Mouse (Mus musculus) hindbrain, embryonic 14.5 days (tissue): ENCODE measurements around the gene Mst1. TPM values are rescaled to one million over a fixed set of nuclear protein-coding genes. Genes with fewer than 3 reads are reported as not detected.

ENCODE experiments used
- ATAC-seq: fragments of 200-750 bp; cut with Nextera tagmentation; 2 replicates; pipeline ENCODE4 v1.8.0; 2017; ENCODE audit warnings: moderate number of reproducible peaks, mild to moderate bottlenecking, moderate TSS enrichment, moderate library complexity; ENCODE audit not compliant: low FRiP score
- DNase-seq: peaks from one replicate; pipeline ENCODE4 v3.0.0-alpha.2; 2015; ENCODE audit warnings: low spot score
- H3K27ac ChIP-seq: fragments of 300-500 bp; sonication (generic); 2 replicates; pipeline ENCODE4 v1.5.1; 2014; ENCODE audit warnings: mild to moderate bottlenecking, moderate library complexity
- H3K27me3 ChIP-seq: fragments of 300-500 bp; sonication (generic); 2 replicates; pipeline ENCODE4 v1.6.1; 2014; ENCODE audit warnings: mild to moderate bottlenecking, low read length, mixed read lengths; ENCODE audit not compliant: control insufficient read depth, insufficient read depth
- H3K36me3 ChIP-seq: fragments of 300-500 bp; sonication (generic); replicated peaks from 2 replicates; pipeline ENCODE4 v1.6.1; 2014; ENCODE audit not compliant: control insufficient read depth, insufficient read depth
- H3K4me1 ChIP-seq: fragments of 300-500 bp; sonication (generic); replicated peaks from 2 replicates; pipeline ENCODE4 v1.6.1; 2014; ENCODE audit warnings: antibody characterized with exemption, low read length, mixed read lengths; ENCODE audit not compliant: control insufficient read depth, insufficient read depth
- H3K4me2 ChIP-seq: fragments of 300-500 bp; sonication (generic); replicated peaks from 2 replicates; pipeline ENCODE4 v1.6.1; 2014; ENCODE audit warnings: mild to moderate bottlenecking, moderate library complexity
- H3K4me3 ChIP-seq: fragments of 300-500 bp; sonication (generic); replicated peaks from 2 replicates; pipeline ENCODE4 v1.5.1; 2014; ENCODE audit warnings: mild to moderate bottlenecking, low read length
- H3K9ac ChIP-seq: fragments of 300-500 bp; sonication (generic); 2 replicates; pipeline ENCODE4 v1.6.1; 2014
- H3K9me3 ChIP-seq: fragments of 300-500 bp; sonication (generic); 2 replicates; pipeline ENCODE4 v1.6.1; 2016; ENCODE audit warnings: low read length; ENCODE audit not compliant: control insufficient read depth
- WGBS: fragments of 180-500 bp; shearing (Covaris S2); extraction: QIAGEN DNeasy Blood & Tissue Kit; methylation state at CpG from one replicate; pipeline ENCODE4 v1.1.7; 2014; 5-methylcytosine and 5-hydroxymethylcytosine counted together
- polyA plus RNA-seq: library from polyadenylated mRNA; unstranded; fragments of >200 nt; fragmentation: Nextera tagmentation; extraction: Ambion mirVana; gene quantifications from 2 replicates; pipeline ENCODE4 v1.2.1, GENCODE M21; 2014

Gene Mst1
- polyA plus RNA-seq, 1 experiment from 2014 or later: not detected

DNA sequence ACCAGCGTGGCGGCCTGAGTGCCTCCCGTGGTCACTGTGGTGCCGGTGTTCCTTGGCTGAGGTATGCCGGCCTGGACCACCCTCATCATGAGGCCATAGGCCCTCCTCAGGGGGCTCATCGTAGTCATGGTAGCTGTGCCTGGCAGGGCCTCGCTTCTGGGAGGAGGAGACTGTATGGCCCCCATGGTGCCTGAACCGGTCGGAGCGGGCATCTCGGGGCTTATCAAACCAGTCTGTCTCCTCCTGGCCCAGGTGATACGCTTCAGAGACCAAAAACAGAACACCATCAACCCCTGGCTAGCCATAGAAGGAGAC lies 25.3 kb downstream of the Mst1 start:
- ATAC-seq: no peak

DNA sequence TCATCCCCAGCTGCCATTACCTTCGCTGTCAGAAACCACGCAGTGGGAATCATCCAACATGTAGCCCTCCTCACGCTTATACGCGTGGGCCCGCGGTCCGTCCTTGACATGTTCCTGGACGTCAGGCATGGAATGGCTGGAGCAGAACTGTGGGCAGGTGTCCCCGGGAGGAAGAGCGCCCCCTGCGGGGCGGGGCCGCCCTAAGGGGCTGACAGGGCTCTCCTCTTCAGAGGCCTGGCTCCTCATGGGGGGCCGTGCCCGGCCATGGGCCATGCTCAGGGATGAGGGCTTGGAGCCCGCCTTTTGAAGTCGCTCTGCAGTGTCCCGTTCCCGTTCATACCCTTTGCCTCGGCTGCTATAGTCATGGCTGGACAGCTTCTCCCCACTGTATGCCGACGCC lies 25.9 kb downstream of the Mst1 start:
- Histone ChIP-seq H3K27me3 (no peaks in the 10 kb centered on the region), H3K4me1 (peaks cover 3% of the 10 kb centered on the region; the same call in 1 of the 2 replicates), H3K27ac (no peak overlapping the region), H3K9me3 (no peaks in the 10 kb centered on the region), H3K4me3 (no peak overlapping the region), H3K4me2 (no peak overlapping the region), H3K36me3 (peaks cover 77% of the 10 kb centered on the region), H3K9ac (no peak overlapping the region)
- DNase-seq (no peak), ATAC-seq (no peak)
- 91% methylated on average over 23 of the region's 23 CpGs for WGBS

More for the DNA sequence above, 25.3 kb downstream of the Mst1 start:
- no peak overlapping the region for H3K4me3 ChIP-seq
- no peak for DNase-seq
- peaks cover 3% of the 10 kb centered on the region; the same call in 1 of the 2 replicates for H3K4me1 ChIP-seq
- no peak overlapping the region for H3K9ac ChIP-seq
- no peak overlapping the region for H3K4me2 ChIP-seq
- WGBS: 63% methylated on average over 12 of the region's 12 CpGs
- H3K27me3 ChIP-seq: no peaks in the 10 kb centered on the region
- H3K36me3 ChIP-seq: peaks cover 74% of the 10 kb centered on the region
- no peak overlapping the region for H3K27ac ChIP-seq
- no peaks in the 10 kb centered on the region for H3K9me3 ChIP-seq

DNA sequence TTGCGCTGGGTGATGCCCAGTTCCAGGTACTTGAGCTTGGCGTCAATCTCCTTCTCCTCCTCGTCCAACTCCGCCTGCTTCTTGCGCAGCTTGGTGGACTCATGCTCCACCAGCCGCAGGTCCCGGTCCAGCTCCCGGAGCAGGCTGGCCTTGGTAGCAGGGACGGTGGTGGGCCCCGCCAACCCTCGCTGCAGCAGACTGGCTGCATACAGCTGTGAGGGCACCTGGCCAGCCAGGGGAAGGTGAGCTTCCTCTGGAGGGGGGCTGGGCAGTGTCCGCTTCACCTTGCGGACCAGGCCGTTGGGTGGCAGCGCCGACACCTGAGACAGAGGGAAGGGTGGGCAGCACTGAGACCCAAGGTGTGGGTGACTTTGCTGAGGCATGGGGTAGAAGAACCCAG lies 27.6 kb downstream of the Mst1 start:
- no peak overlapping the region for H3K4me3 ChIP-seq
- DNase-seq: no peak
- peaks cover 75% of the 10 kb centered on the region for H3K36me3 ChIP-seq
- whole genome bisulfite sequencing: 96% methylated on average over 16 of the region's 16 CpGs
- H3K27me3 ChIP-seq: no peaks in the 10 kb centered on the region
- H3K27ac ChIP-seq: no peak overlapping the region
- no peaks in the 10 kb centered on the region for H3K9me3 ChIP-seq
- H3K4me2 ChIP-seq: no peak overlapping the region
- ATAC-seq: no peak
- peaks cover 3% of the 10 kb centered on the region; the same call in 1 of the 2 replicates for H3K4me1 ChIP-seq
- H3K9ac ChIP-seq: no peak overlapping the region

DNA sequence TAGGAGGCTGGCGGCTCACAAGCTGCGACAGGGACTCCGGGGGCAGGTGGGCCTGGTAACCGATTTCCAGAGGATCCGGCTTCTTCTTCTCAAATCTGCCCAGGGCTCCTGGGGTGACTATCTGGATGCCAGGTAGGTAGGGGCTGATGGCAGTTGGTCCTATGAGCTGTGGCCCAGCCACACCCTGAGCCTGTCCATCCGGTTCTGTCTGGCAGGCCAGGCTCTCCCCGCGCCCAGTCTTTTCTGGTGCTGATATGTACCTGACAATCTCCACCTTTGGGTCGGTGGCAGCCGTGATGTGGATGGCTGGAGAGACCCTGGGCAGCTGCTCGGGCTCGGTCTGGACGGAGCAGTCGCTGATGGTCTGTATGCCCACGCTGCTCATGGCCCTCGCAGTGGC lies 29.9 kb downstream of the Mst1 start:
- no peaks in the 10 kb centered on the region; the same call in 1 of the 2 replicates for H3K4me1 ChIP-seq
- peaks cover 80% of the 10 kb centered on the region for H3K36me3 ChIP-seq
- no peak overlapping the region for H3K9ac ChIP-seq
- DNase-seq (no peak), ATAC-seq (no peak)
- no peaks in the 10 kb centered on the region for H3K27me3 ChIP-seq
- no peaks in the 10 kb centered on the region for H3K9me3 ChIP-seq
- H3K4me2 ChIP-seq: no peak overlapping the region
- no peak overlapping the region for H3K4me3 ChIP-seq
- 88% methylated on average over 16 of the region's 16 CpGs for WGBS
- H3K27ac ChIP-seq: no peak overlapping the region

DNA sequence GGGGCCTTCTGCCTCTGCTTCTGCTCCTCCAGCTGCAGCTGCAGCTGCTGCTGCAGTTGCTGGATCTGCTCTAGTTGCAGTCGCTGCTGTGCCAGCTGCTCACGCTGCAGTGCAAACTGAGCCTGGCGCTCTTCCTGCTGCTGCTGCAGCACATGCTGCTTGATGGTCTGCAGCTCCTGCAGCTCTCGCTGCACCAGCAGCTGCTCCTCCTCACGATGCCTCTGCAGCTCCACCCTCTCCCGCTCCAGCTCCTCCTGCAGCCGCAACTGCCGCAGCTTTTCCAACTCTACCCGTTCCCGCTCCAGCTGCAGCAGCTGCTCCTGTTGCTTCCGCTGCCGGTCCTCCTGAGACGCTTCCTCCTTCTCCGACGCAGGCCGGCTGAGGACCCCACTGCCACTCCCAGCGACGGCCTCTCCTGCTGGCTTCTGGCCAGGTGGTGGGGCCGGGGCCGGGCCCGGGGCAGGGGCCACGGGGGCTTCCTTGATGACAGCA lies 30.9 kb downstream of the Mst1 start:
- H3K9me3 ChIP-seq: no peaks in the 10 kb centered on the region
- 13% methylated on average over 22 of the region's 22 CpGs for WGBS
- no peak overlapping the region for H3K9ac ChIP-seq
- H3K27ac ChIP-seq: no peak overlapping the region
- H3K4me2 ChIP-seq: peak overlapping the region; percentile 24
- H3K36me3 ChIP-seq: peaks cover 80% of the 10 kb centered on the region
- no peaks in the 10 kb centered on the region; the same call in 1 of the 2 replicates for H3K4me1 ChIP-seq
- H3K4me3 ChIP-seq: no peak overlapping the region
- no peak for ATAC-seq
- H3K27me3 ChIP-seq: no peaks in the 10 kb centered on the region
- DNase-seq: no peak

DNA sequence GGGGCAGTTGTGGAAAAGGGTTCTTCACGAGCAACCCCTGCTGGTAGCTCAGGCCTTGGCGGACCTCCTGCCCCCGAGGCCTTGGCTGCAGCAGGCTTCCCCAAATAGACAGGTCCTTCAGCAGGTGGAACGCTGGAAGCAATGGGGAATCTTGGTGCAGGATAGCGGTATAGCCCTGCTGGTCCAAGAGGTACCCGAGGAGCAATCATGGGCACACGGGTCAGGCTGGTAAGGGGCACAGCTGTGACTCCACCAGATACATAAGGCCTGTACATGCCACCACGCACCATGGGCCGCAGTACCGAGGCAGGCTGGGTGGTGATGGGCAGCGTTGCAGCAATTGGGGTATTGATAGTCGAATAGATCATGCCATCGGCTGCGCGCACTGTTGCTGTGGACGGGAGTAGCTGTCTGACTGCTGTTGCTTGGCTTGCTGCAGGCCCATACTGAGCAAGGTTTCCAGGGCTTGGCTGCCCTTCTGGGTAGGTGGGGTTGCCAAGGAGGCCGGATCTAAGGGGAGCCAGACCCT lies 31.4 kb downstream of the Mst1 start:
- no peak overlapping the region for H3K27ac ChIP-seq
- H3K4me3 ChIP-seq: no peak overlapping the region
- H3K4me1 ChIP-seq: no peaks in the 10 kb centered on the region; the same call in 1 of the 2 replicates
- DNase-seq (no peak), ATAC-seq (no peak)
- peak overlapping the region; percentile 8; the same call in 1 of the 2 replicates for H3K9ac ChIP-seq
- H3K36me3 ChIP-seq: peaks cover 81% of the 10 kb centered on the region
- no peaks in the 10 kb centered on the region for H3K9me3 ChIP-seq
- peak overlapping the region; percentile 24 for H3K4me2 ChIP-seq
- WGBS: 72% methylated on average over 17 of the region's 17 CpGs
- H3K27me3 ChIP-seq: no peaks in the 10 kb centered on the region

DNA sequence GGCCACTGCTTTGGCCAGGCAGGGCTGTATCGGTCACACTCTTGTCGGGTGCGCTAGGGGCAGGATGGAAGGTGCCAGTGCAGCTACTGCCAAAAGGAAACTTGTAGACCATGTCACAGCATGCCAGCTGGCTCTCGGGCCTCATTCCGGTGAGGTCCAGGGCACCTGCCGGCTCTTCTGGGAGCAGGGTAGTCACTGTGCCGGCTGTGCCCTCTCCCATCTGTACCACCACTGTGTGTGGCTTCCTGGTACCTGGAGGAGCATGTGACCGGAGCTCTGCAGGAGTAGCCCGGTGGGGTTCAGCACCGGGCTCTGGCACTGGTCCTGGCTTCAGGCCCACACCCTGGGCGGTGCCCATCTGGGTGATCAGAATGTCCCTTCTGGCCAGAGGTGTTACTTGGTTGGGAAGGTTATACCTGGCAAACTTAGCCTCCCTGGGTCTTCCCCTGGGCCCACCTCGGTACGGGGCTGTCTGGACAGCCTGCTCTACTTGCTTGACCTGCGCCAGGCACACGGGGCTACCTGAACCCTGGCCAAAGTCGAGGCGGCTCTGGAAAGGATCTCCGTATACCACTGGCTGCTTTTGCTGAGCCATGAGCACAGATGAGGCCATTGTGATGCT lies 32.6 kb downstream of the Mst1 start:
- Histone ChIP-seq H3K4me2 (no peak overlapping the region), H3K27ac (no peak overlapping the region), H3K27me3 (no peaks in the 10 kb centered on the region), H3K4me3 (no peak overlapping the region), H3K9ac (no peak overlapping the region), H3K4me1 (no peaks in the 10 kb centered on the region; the same call in 1 of the 2 replicates), H3K9me3 (no peaks in the 10 kb centered on the region), H3K36me3 (peaks cover 76% of the 10 kb centered on the region)
- 92% methylated on average over 18 of the region's 18 CpGs for WGBS
- no peak for ATAC-seq
- DNase-seq: no peak

DNA sequence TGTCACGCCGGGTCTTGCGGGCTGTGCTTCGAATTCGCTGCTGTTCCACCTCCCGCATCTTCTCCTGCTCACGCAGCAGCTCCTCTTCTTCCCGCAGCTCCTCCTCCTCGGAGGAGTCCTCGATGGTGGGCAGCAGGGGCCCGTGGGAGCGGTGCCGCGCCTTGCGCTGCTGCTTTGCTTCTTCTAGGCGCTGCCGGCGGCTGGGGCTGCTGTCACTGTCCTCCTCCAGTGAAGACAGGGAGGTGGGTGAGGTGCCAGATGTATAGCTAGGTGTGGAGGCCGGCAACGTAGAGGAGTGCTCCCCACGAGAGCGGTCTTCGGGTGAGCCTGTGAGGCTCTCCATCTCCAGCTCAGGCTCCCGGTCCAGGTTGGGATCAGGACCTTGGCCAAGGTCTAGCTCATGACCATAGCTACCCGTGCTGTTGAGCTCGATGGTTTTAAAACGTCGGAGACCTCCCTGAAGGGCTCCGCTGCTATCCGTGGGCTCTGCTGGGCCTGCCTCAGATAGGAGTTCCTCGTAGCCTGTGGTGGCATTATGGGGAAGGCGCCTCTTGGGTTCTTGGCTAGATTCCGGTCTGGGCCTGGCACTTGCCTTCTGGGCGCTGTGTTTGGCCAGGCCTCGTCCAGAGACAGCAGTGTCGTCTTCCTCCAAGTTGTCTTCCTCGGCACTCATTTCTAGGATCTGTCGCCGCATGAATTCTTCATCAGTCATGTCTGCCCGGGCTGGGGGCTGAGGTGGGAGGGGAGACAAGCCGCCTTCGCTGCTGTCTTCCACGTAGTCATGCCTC lies 35.2 kb downstream of the Mst1 start:
- Histone ChIP-seq H3K9ac (no peak overlapping the region), H3K4me2 (no peak overlapping the region), H3K4me3 (no peak overlapping the region), H3K9me3 (no peaks in the 10 kb centered on the region), H3K4me1 (no peaks in the 10 kb centered on the region; the same call in 1 of the 2 replicates), H3K27ac (no peak overlapping the region), H3K36me3 (peaks cover 64% of the 10 kb centered on the region), H3K27me3 (no peaks in the 10 kb centered on the region)
- ATAC-seq (no peak), DNase-seq (no peak)
- 75% methylated on average over 43 of the region's 43 CpGs for WGBS

DNA sequence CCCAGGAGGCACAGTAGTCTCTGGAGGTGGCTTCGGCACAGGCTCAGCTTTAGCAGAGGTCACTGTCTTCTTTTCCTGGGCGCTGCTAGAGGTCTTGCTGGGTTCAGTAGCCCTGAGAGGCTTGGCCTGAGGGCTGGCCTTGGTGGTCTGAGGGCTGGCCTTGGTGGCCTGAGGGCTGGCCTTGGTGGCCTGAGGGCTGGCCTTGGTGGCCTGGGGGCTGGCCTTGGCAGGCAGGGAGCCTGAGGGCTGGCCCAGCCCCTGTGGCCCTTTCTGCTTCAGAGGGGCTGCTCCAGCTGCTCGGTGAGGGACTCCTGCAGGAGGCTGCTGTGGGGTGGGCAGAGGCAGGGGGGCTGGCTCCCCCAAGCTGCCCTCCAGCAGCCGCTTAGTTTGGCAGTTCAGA lies 36.9 kb downstream of the Mst1 start:
- peaks cover 61% of the 10 kb centered on the region for H3K36me3 ChIP-seq
- H3K4me2 ChIP-seq: no peak overlapping the region
- H3K4me1 ChIP-seq: no peaks in the 10 kb centered on the region
- no peak overlapping the region for H3K9ac ChIP-seq
- no peak for DNase-seq
- no peaks in the 10 kb centered on the region for H3K27me3 ChIP-seq
- 59% methylated on average over 4 of the region's 4 CpGs for WGBS
- ATAC-seq: no peak
- no peaks in the 10 kb centered on the region for H3K9me3 ChIP-seq
- no peak overlapping the region for H3K27ac ChIP-seq
- no peak overlapping the region for H3K4me3 ChIP-seq
